Mouse (Mus musculus) liver, postnatal 0 days (tissue): ENCODE measurements around the gene Zyg11a. TPM values are rescaled to one million over a fixed set of nuclear protein-coding genes. Genes with fewer than 3 reads are reported as not detected.
"Not testable (repeated sequence)": the region's sequence is repeated elsewhere in the genome, so short reads cannot be mapped to it uniquely, and the experiment has no call there.

Source experiments
- ATAC-seq: fragments of 200-750 bp; cut with Nextera tagmentation; 2 replicates; pipeline ENCODE4 v1.8.0; 2017; ENCODE audit warnings: mild to moderate bottlenecking, moderate library complexity
- DNase-seq: peaks from one replicate; pipeline ENCODE4 v3.0.0-alpha.2; 2016
- H3K27ac ChIP-seq: fragments of 300-500 bp; sonication (generic); 2 replicates; pipeline ENCODE4 v1.5.1; 2014; ENCODE audit warnings: antibody characterized with exemption, moderate library complexity, mild to moderate bottlenecking, low read depth
- H3K27me3 ChIP-seq: fragments of 300-500 bp; sonication (generic); 2 replicates; pipeline ENCODE4 v1.6.1; 2014; ENCODE audit warnings: low read length, control low read depth, mixed read lengths; ENCODE audit not compliant: insufficient read depth
- H3K36me3 ChIP-seq: fragments of 300-500 bp; sonication (generic); replicated peaks from 2 replicates; pipeline ENCODE4 v1.6.1; 2014; ENCODE audit warnings: mild to moderate bottlenecking, control low read depth, low read length, moderate library complexity, mixed read lengths; ENCODE audit not compliant: insufficient read depth
- H3K4me1 ChIP-seq: fragments of 300-500 bp; sonication (generic); 2 replicates; pipeline ENCODE4 v1.6.1; 2014; ENCODE audit warnings: antibody characterized with exemption, mild to moderate bottlenecking, control low read depth; ENCODE audit not compliant: insufficient read depth
- H3K4me2 ChIP-seq: fragments of 300-500 bp; sonication (generic); 2 replicates; pipeline ENCODE4 v1.6.1; 2014; ENCODE audit warnings: low read depth, mild to moderate bottlenecking, low read length, moderate library complexity, mixed read lengths
- H3K4me3 ChIP-seq: fragments of 300-500 bp; sonication (generic); 2 replicates; pipeline ENCODE4 v1.5.1; 2014; ENCODE audit warnings: low read depth, low read length
- H3K9ac ChIP-seq: fragments of 300-500 bp; sonication (generic); replicated peaks from 2 replicates; pipeline ENCODE4 v1.6.1; 2014; ENCODE audit warnings: mild to moderate bottlenecking, moderate library complexity
- H3K9me3 ChIP-seq: fragments of 300-500 bp; sonication (generic); 2 replicates; pipeline ENCODE4 v1.6.1; 2016; ENCODE audit warnings: mild to moderate bottlenecking, control low read depth, low read length, mixed read lengths
- CTCF ChIP-seq: sonication (generic); IDR thresholded peaks from 2 replicates; pipeline ENCODE4 v1.5.1; 2016; ENCODE audit warnings: antibody characterized with exemption, low read depth
- EP300 ChIP-seq: IDR thresholded peaks from 2 replicates; pipeline ENCODE4 v1.6.1; 2016; ENCODE audit warnings: antibody characterized with exemption, low read depth, mild to moderate bottlenecking
- WGBS: fragments of 180-500 bp; shearing (Covaris S2); extraction: QIAGEN DNeasy Blood & Tissue Kit; methylation state at CpG from one replicate; pipeline ENCODE4 v1.1.7; 2014; ENCODE audit not compliant: insufficient replicate concordance; 5-methylcytosine and 5-hydroxymethylcytosine counted together
- polyA plus RNA-seq: library from polyadenylated mRNA; unstranded; fragments of >200 nt; fragmentation: Nextera tagmentation; extraction: Ambion mirVana; gene quantifications from 2 replicates; pipeline ENCODE4 v1.2.1, GENCODE M21; 2015

Zyg11a gene
- polyA plus RNA-seq, 1 experiment from 2014 or later = 0.86 TPM

DNA sequence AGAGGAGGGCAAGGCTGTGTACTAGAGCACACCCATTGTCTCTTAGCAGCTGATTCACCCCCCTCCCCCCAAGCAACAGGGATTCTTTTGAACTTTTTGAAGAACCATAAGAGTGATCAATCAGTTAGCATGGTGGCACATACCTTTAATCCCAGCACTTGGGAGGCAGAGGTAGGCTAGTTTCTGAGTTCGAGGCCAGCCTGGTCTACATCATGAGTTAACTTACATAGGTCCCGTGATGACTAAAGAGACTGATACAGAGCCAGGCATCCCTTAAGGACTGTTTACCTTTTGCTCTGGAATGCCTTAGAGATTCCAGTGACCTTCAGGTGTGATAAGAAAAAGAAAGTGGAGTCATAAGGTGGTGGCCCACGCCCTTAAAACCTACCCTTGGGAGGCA, 54.6 kb downstream of the Zyg11a start:
- Histone ChIP-seq H3K27me3 (peaks cover 5% of the 10 kb centered on the region; the same call in 1 of the 2 replicates), H3K4me3 (no peak overlapping the region), H3K4me1 (no peaks in the 10 kb centered on the region), H3K36me3 (no peaks in the 10 kb centered on the region), H3K27ac (no peak overlapping the region), H3K9me3 (no peaks in the 10 kb centered on the region), H3K9ac (no peak overlapping the region), H3K4me2 (no peak overlapping the region)
- DNase-seq (no peak), ATAC-seq (no peak)
- TF ChIP-seq EP300 = no peak
- no peak for TF ChIP-seq CTCF
- WGBS = 72% methylated on average over 3 of the region's 3 CpGs

DNA sequence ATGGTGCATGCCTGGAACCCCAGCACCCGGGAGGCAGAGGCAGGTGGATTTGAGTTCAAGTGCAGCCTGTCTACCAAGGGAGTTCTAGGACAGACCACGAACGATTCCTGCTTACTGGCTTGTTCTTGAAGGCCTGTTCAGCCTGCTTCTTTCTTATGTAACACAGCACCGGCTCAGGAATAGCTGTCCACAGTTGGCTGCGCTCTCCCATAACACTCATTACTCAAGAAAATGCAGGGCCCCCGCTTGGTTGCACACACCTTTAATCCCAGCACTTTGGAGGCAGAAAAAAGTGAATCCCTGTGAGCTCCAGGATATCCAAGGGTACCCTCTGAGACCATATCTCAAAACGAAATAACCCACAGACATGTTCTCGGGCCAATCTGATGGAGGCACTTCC, 55.9 kb downstream of the Zyg11a start:
- Histone ChIP-seq H3K9me3 (no peaks in the 10 kb centered on the region), H3K4me2 (no peak overlapping the region), H3K27me3 (peaks cover 5% of the 10 kb centered on the region; the same call in 1 of the 2 replicates), H3K9ac (no peak overlapping the region), H3K4me1 (no peaks in the 10 kb centered on the region), H3K36me3 (no peaks in the 10 kb centered on the region), H3K27ac (no peak overlapping the region), H3K4me3 (no peak overlapping the region)
- WGBS = 79% methylated on average over 8 of the region's 8 CpGs
- DNase-seq (no peak), ATAC-seq (no peak)
- no peak for TF ChIP-seq CTCF
- TF ChIP-seq EP300 = no peak

DNA sequence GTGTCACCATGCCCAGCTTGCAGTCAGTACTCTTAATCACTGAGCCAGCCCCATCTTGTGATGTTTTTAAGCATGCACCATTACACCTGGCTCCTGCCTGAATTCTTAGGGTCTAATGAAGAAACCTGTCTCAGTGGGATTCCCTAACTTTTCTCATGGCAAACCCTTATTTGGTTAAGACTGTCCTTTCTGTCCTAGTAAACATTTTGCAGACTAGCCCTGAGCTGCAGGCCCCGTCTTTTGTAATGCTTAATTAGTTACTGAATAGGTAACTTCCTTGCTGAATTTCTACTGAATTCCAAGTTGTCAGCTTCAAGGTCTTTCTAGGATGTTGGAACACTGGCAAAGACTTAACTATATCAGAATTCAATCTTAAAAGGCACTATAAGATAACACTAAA, 62.7 kb downstream of the Zyg11a start:
- H3K9me3 ChIP-seq, H3K9ac ChIP-seq, H3K27ac ChIP-seq, H3K27me3 ChIP-seq, DNase-seq, H3K4me2 ChIP-seq, H3K4me1 ChIP-seq, ATAC-seq, H3K36me3 ChIP-seq, H3K4me3 ChIP-seq: not testable (repeated sequence)
- WGBS = 81% methylated on average over 1 of the region's 1 CpGs

DNA sequence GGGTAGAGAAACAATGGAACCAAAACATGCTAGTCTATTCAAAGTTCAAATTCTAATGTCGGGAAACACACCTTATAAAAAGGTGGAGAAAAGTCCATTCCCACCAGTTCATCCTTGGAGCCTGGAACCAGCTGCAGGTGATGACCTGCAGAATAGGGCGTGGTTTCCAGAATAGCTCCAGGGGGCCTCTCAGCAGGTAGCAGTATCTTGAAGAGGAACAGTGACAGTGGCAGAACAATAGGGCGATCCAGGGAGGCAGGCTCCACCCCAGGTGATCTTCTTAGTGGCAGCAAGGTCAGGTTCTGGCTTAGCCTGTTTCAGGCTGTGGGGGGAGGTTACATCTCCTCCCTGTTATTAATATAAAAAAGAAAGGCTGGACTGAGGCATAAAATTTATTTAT, 72.3 kb downstream of the Zyg11a start:
- ATAC-seq, H3K36me3 ChIP-seq, H3K4me2 ChIP-seq, H3K27ac ChIP-seq, H3K4me1 ChIP-seq, H3K9ac ChIP-seq, H3K9me3 ChIP-seq, H3K27me3 ChIP-seq, H3K4me3 ChIP-seq, DNase-seq: not testable (repeated sequence)
- WGBS = 42% methylated on average over 3 of the region's 3 CpGs

DNA sequence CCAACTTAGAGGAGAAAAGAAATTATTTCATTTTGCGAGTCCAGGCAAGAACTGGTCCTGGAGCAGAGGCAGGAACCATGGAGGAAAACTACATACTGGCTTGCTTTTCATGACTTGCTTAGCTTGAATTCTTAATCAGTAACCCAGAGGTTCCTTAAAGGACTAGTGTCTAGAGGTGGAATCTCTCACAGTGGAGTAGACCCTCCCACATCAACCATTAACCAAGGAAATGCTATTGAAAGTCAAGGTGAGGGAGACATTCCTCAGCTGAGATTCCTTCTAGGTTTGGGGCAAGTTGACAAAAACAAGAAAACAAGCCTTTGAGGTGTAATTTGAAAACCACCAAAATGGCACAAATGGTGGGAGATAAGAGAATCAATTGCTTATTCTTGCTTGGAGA, 73.0 kb downstream of the Zyg11a start, which contains the start of gene Scp2:
Scp2 (minus strand) TSS at position 119 of the 400 bp plus-strand sequence.
- TF ChIP-seq EP300 = no peak
- TF ChIP-seq CTCF = no peak
- Histone ChIP-seq H3K4me3 (no peak within 1 kb of the TSS), H3K27ac (no peak within 1 kb of the TSS), H3K36me3 (no peaks in the 10 kb centered on the region), H3K4me1 (no peaks in the 10 kb centered on the region), H3K9ac (no peak within 1 kb of the TSS), H3K9me3 (no peaks in the 10 kb centered on the region), H3K4me2 (no peak within 1 kb of the TSS), H3K27me3 (no peaks in the 10 kb centered on the region)
- DNase-seq = no peak
- 83% methylated on average over 1 of the region's 1 CpGs for WGBS
- ATAC-seq = no peak

DNA sequence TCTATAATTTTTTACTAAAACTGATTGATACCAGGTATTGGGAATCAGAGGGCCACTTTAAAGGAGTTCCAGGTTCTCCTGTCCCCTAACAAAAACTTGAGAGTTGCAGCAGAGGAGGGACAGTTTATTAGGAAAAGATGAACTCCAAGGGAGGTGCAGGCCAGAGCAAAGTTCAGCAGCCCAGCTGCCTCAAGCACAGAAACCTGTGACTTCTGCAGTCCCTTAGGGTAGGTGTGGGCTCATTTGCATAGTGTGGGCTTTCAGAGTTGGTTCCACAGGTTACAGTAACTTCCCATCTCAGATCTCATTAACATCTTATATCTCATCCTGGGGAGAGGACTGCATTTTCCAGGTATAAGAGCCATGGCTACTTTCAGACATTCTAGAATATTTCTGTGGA, 74.1 kb downstream of the Zyg11a start:
- no peak overlapping the region for H3K27ac ChIP-seq

DNA sequence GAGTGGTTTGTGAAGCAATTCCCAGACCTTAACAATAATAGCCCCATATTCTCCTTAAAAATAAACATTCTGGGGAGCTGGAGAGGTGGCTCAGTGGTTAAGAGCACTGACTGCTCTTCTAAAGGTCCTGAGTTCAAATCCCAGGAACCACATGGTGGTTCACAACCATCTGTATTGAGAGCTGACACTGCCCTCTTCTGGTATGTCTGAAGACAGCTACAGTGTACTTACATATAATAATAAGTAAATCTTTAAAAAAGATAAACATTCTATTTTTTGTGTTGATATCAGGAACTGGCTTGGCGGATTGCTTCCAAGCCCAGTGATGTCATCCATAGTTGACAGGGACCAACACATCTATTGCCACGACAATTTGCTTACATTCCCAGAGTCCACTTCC, 74.7 kb downstream of the Zyg11a start:
- not testable (repeated sequence) for ATAC-seq, DNase-seq, H3K4me1 ChIP-seq, H3K27ac ChIP-seq, H3K4me2 ChIP-seq, H3K9ac ChIP-seq, H3K27me3 ChIP-seq, H3K9me3 ChIP-seq, H3K4me3 ChIP-seq, H3K36me3 ChIP-seq
- 76% methylated on average over 2 of the region's 2 CpGs for WGBS
- TF ChIP-seq CTCF = peak; percentile 31; the same call in 1 of the 2 replicates

More for the DNA sequence above, 74.1 kb downstream of the Zyg11a start:
- no peak overlapping the region for H3K4me3 ChIP-seq
- TF ChIP-seq EP300 (no peak), CTCF (no peak)
- H3K36me3 ChIP-seq = no peaks in the 10 kb centered on the region
- H3K4me1 ChIP-seq = no peaks in the 10 kb centered on the region
- no peak for ATAC-seq
- DNase-seq = no peak
- no peak overlapping the region for H3K4me2 ChIP-seq
- no peaks in the 10 kb centered on the region for H3K27me3 ChIP-seq
- no peaks in the 10 kb centered on the region for H3K9me3 ChIP-seq
- H3K9ac ChIP-seq = no peak overlapping the region
